Comparison of ENCODE assay signal across 9 mouse cellular contexts in the genomic region with DNA sequence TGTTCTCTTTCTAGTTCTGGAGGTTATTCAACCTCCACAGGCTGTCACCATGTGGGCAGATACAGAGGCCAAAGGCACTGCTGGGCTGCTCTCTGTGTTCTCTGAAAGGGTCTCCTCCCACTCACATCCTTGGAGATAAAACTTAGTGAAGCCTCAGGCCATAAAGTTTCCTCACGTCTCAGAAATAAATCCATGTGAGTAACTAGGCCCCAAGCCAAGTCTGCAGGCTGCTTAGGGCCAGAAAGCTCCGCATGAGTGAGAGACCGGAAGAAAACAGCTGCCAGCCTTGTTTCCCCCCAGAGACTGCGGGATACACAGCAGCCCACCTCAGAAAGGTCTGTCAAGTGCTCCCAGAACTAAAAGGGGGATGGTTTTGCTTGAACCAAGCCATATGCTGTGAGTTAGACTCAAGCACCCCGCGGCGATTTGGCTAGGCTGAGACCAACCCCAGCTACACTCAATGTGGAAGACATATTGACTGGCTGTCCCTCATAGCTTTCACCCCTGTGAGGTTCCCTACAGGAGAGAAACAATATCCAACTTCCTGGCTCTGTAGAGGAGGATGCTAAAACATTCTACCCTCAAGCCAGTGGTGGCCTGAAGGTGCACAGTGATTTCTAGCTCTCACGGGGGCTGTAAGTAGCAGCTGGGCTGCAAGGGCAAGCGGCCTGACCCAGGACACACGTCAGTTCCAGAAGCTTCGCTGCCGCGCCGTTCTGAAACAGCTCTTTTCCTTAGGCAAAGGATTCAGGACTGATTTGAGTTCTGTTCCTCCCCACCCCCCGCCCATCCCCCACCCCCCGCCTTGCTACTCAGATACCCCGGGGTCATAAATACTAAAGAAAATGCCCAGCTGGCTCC. TPM values are rescaled to one million over a fixed set of nuclear protein-coding genes. Genes with fewer than 3 reads are reported as not detected.
DNase-seq lines count a peak whose midpoint lies in the region; ATAC-seq lines count a peak whose summit lies in the region.
"Had no signal": no experiment of that assay in that cellular context is flagged by ENCODE, and none has a peak within 500 bp of the region (broad histone marks: within the 10 kb centered on the region; RNA-seq: fewer than 3 reads in every experiment).

No protein-coding gene starts in this region.

- 61% methylated on average over 17 of the region's 17 CpGs for WGBS in intestine, embryonic 16.5 days
- 84% methylated on average over 17 of the region's 17 CpGs for WGBS in midbrain, embryonic 11.5 days

- no peaks in the 10 kb centered on the region for H3K27me3 ChIP-seq in intestine, embryonic 16.5 days (replicated peaks; ENCODE audit: control insufficient read depth, insufficient read depth, low read length)
- no peaks in the 10 kb centered on the region for H3K27me3 ChIP-seq in midbrain, embryonic 11.5 days (ENCODE audit: control insufficient read depth, insufficient read depth, low read length)

- H3K9ac ChIP-seq in intestine, embryonic 16.5 days (ENCODE audit: low read depth, low read length) = no peak overlapping the region
- H3K9ac ChIP-seq in midbrain, embryonic 11.5 days (ENCODE audit: low read length) = no peak overlapping the region
- H3K9ac ChIP-seq: liver, embryonic 14.5 days had no signal

- no peaks in the 10 kb centered on the region for H3K36me3 ChIP-seq in intestine, embryonic 16.5 days (ENCODE audit: control insufficient read depth, insufficient read depth, low read length)
- no peaks in the 10 kb centered on the region for H3K36me3 ChIP-seq in midbrain, embryonic 11.5 days (ENCODE audit: control insufficient read depth, insufficient read depth, low read length)

- peak; percentile 51 for DNase-seq in adrenal gland, adult 2 months
- no peak for DNase-seq in adrenal gland, postnatal 4 days (ENCODE audit: low spot score in 2 of 2)
- DNase-seq in right cerebral cortex, postnatal 4 days = peak; percentile 14
- no peak for DNase-seq in right cerebral cortex, postnatal 14 days
- peak; percentile 42 for DNase-seq in lung, postnatal 25 days (ENCODE audit: low spot score)
- DNase-seq in midbrain, embryonic 11.5 days (ENCODE audit: low spot score, missing footprints) = no peak

- no peak overlapping the region for H3K4me3 ChIP-seq in intestine, embryonic 16.5 days (ENCODE audit: low read length)
- H3K4me3 ChIP-seq in midbrain, embryonic 11.5 days (ENCODE audit: low read depth, low read length) = no peak overlapping the region

- peaks cover 3% of the 10 kb centered on the region; the same call in 1 of the 2 replicates for H3K4me1 ChIP-seq in intestine, embryonic 16.5 days (ENCODE audit: control insufficient read depth, insufficient read depth, low read length)
- H3K4me1 ChIP-seq in midbrain, embryonic 11.5 days (ENCODE audit: control insufficient read depth, insufficient read depth, low read length) = no peaks in the 10 kb centered on the region

- peak overlapping the region; percentile 26; the same call in 1 of the 2 replicates for H3K27ac ChIP-seq in intestine, embryonic 16.5 days (ENCODE audit: low read length)
- no peak overlapping the region for H3K27ac ChIP-seq in midbrain, embryonic 11.5 days (ENCODE audit: low read depth, low read length)
- H3K27ac ChIP-seq: liver, embryonic 14.5 days had no signal

- peak; percentile 54 for ATAC-seq in intestine, embryonic 16.5 days
- ATAC-seq in megakaryocyte-erythroid progenitor cell, adult 5-6 weeks (replicated peaks; ENCODE audit: low FRiP score, low TSS enrichment, poor library complexity, severe bottlenecking) = no peak
- no peak for ATAC-seq in midbrain, embryonic 11.5 days (ENCODE audit: low FRiP score)

- no peak overlapping the region for H3K4me2 ChIP-seq in intestine, embryonic 16.5 days (ENCODE audit: low read depth, low read length)
- no peak overlapping the region for H3K4me2 ChIP-seq in midbrain, embryonic 11.5 days

- no peaks in the 10 kb centered on the region for H3K9me3 ChIP-seq in intestine, embryonic 16.5 days (ENCODE audit: control insufficient read depth, low read length)
- no peaks in the 10 kb centered on the region for H3K9me3 ChIP-seq in midbrain, embryonic 11.5 days (ENCODE audit: control insufficient read depth, low read length)

RNA-seq across cellular contexts. Expression of gene Tnks2, which starts 43.9 kb away (rescaled TPM):
- total RNA-seq in adrenal gland, adult 2 months (2021) = 10 to 100 TPM; 86.4 to 99.1 TPM
- polyA plus RNA-seq in adrenal gland, adult 2 months (2012; rRNA removed) = 14.6 and 17.4 TPM in 2 replicates
- 100 to 1,000 TPM; 146 to 155 TPM for total RNA-seq in adrenal gland, postnatal 4 days (2021)
- polyA plus RNA-seq in intestine, embryonic 16.5 days (2015; fragmentation: Nextera tagmentation; extraction: Ambion mirVana) = 16.2 and 16.7 TPM in 2 replicates
- total RNA-seq in megakaryocyte-erythroid progenitor cell, adult 5-6 weeks (2014; fragmentation: Nextera tagmentation) = 40.3 and 53.2 TPM in 2 replicates
- 76.3 and 85.4 TPM in 2 replicates for total RNA-seq in megakaryocyte-erythroid progenitor cell, adult 5-6 weeks (2017)
- 76.3 and 81.3 TPM in 2 replicates for polyA plus RNA-seq in midbrain, embryonic 11.5 days (2014; fragmentation: Nextera tagmentation; extraction: Ambion mirVana)

RNA-seq across cellular contexts. Expression of gene Ppp1r3c, which starts 53.6 kb away (rescaled TPM):
- total RNA-seq in adrenal gland, adult 2 months (2021) = 10 to 100 TPM; 20.2 to 43.2 TPM
- 3.1 and 3.9 TPM in 2 replicates for polyA plus RNA-seq in adrenal gland, adult 2 months (2012; rRNA removed)
- 10 to 100 TPM; 11.8 to 14.6 TPM for total RNA-seq in adrenal gland, postnatal 4 days (2021)
- 10.3 and 10.5 TPM in 2 replicates for polyA plus RNA-seq in intestine, embryonic 16.5 days (2015; fragmentation: Nextera tagmentation; extraction: Ambion mirVana)
- not detected in 2 replicates for total RNA-seq in megakaryocyte-erythroid progenitor cell, adult 5-6 weeks (2014; fragmentation: Nextera tagmentation)
- total RNA-seq in megakaryocyte-erythroid progenitor cell, adult 5-6 weeks (2017) = not detected in 2 replicates
- 2.2 and 2.3 TPM in 2 replicates for polyA plus RNA-seq in midbrain, embryonic 11.5 days (2014; fragmentation: Nextera tagmentation; extraction: Ambion mirVana)

Comparison
In these comparisons a context has a peak if more than half of its experiments do, and no peak if none do; other contexts are left out.
1. DNase-seq: peak in adrenal gland, adult 2 months (single experiment), right cerebral cortex, postnatal 4 days (single experiment) and lung, postnatal 25 days (single experiment); none in adrenal gland, postnatal 4 days (0 of 2), right cerebral cortex, postnatal 14 days (single experiment) and midbrain, embryonic 11.5 days (single experiment).
2. RNA of gene Ppp1r3c, which starts 53.6 kb away (total RNA-seq): 20.2 to 43.2 TPM in adrenal gland, adult 2 months and 11.8 to 14.6 TPM in adrenal gland, postnatal 4 days; not detected in megakaryocyte-erythroid progenitor cell, adult 5-6 weeks; every median in the first group is over 10 times any median in the second.